Mouse (Mus musculus): ENCODE results near the gene Gm28048.

- no peak for TF ChIP-seq MAX (IDR thresholded peaks at IDR 0.05; ENCODE audit: low read depth)
- TF ChIP-seq CEBPB (IDR thresholded peaks at IDR 0.05; ENCODE audit: insufficient read depth, poor library complexity, severe bottlenecking), result no peak
- no peak for TF ChIP-seq REST (IDR thresholded peaks at IDR 0.05; ENCODE audit: insufficient read depth, insufficient read length)
- no peak for TF ChIP-seq POLR2A (IDR thresholded peaks at IDR 0.05; ENCODE audit: insufficient read length, low read depth)
- TF ChIP-seq MYOG (IDR thresholded peaks at IDR 0.05; ENCODE audit: control insufficient read depth in 1 of 3, insufficient read depth in 1 of 3, insufficient read length in 2 of 3, low read depth in 2 of 3), result no peak
- no peak for TF ChIP-seq TCF12 (IDR thresholded peaks at IDR 0.05; ENCODE audit: insufficient read depth, poor library complexity, severe bottlenecking)
- TF ChIP-seq TCF3 (IDR thresholded peaks at IDR 0.05; ENCODE audit: insufficient read length, low read depth), result no peak
These were observed 155.2 kb downstream of the Gm28048 start for GRCm38 (mm10) chr11:22826665-22827064.
